Mouse (Mus musculus): ENCODE measurements around the gene Olfr1033.
A peak's percentile ranks its signal among the peaks of the same experiment; 100 is the strongest.
"Not testable (repeated sequence)": the region's sequence is repeated elsewhere in the genome, so short reads cannot be mapped to it uniquely, and the experiment has no call there.

Olfr1033 gene

GRCm38 (mm10) chr2:86020406-86020805 is at the start of gene Olfr1033:
Gene Olfr1033, plus strand, starts transcription at chr2:86020633.
- peak; percentile 37 for DNase-seq (ENCODE audit: inconsistent ontology term)

GRCm38 (mm10) chr2:85973595-85973994 is 46.8 kb upstream of the Olfr1033 start, which contains the start of gene Olfr1029:
Gene Olfr1029, plus strand, starts transcription at chr2:85973895.
- no peak for DNase-seq (ENCODE audit: inconsistent ontology term)

- DNase-seq (ENCODE audit: inconsistent ontology term) = no peak
These were observed 41.5 kb upstream of the Olfr1033 start, which contains the start of gene Olfr1030 for GRCm38 (mm10) chr2:85978976-85979375. Gene Olfr1030, plus strand, starts transcription at chr2:85979276.

- DNase-seq (ENCODE audit: inconsistent ontology term) = no peak
These were observed 30.4 kb upstream of the Olfr1033 start, which contains the start of gene Olfr1031 for GRCm38 (mm10) chr2:85990004-85990403. Gene Olfr1031, plus strand, starts transcription at chr2:85990304.

GRCm38 (mm10) chr2:86005240-86005639 is 15.2 kb upstream of the Olfr1033 start, which contains the start of gene Olfr1032:
Gene Olfr1032, plus strand, starts transcription at chr2:86005540.
- no peak for DNase-seq (ENCODE audit: inconsistent ontology term)

GRCm38 (mm10) chr2:86021518-86021917 is 1.1 kb downstream of the Olfr1033 start:
- DNase-seq (ENCODE audit: inconsistent ontology term) = not testable (repeated sequence)

- no peak for DNase-seq (ENCODE audit: inconsistent ontology term)
These were observed 25.1 kb downstream of the Olfr1033 start, which contains the start of gene Olfr1034 for GRCm38 (mm10) chr2:86045561-86045960. Gene Olfr1034, plus strand, starts transcription at chr2:86045861.

- DNase-seq (ENCODE audit: inconsistent ontology term) = not testable (repeated sequence)
These were observed 30.3 kb downstream of the Olfr1033 start for GRCm38 (mm10) chr2:86050777-86051176.

GRCm38 (mm10) chr2:86063766-86064165 is 43.3 kb downstream of the Olfr1033 start:
- not testable (repeated sequence) for DNase-seq (ENCODE audit: inconsistent ontology term)

GRCm38 (mm10) chr2:86070189-86070588 is 49.8 kb downstream of the Olfr1033 start:
- no peak for DNase-seq (ENCODE audit: inconsistent ontology term)

GRCm38 (mm10) chr2:86073692-86074091 is 53.3 kb downstream of the Olfr1033 start, which contains the start of gene Olfr1036:
Gene Olfr1036, plus strand, starts transcription at chr2:86073992.
- not testable (repeated sequence) for DNase-seq (ENCODE audit: inconsistent ontology term)

- DNase-seq (ENCODE audit: inconsistent ontology term) = not testable (repeated sequence)
These were observed 60.0 kb downstream of the Olfr1033 start for GRCm38 (mm10) chr2:86080478-86080877.

- no peak for DNase-seq (ENCODE audit: inconsistent ontology term)
These were observed 66.9 kb downstream of the Olfr1033 start, which contains the start of gene Olfr1037 for GRCm38 (mm10) chr2:86087285-86087684. Gene Olfr1037, minus strand, starts transcription at chr2:86087385.
